Mouse (Mus musculus) heart, embryonic 15.5 days (tissue): Measurements from ENCODE around the gene En1. TPM values are rescaled to one million over a fixed set of nuclear protein-coding genes. Genes with fewer than 3 reads are reported as not detected.

Source experiments
- ATAC-seq: fragments of 200-750 bp; cut with Nextera tagmentation; replicated peaks from 2 replicates; pipeline ENCODE4 v1.8.0; 2017; ENCODE audit warnings: low read depth, moderate TSS enrichment; ENCODE audit not compliant: insufficient number of reproducible peaks, insufficient read depth, low FRiP score
- H3K27ac ChIP-seq: fragments of 300-500 bp; sonication (generic); 2 replicates; pipeline ENCODE4 v1.5.1; 2015; ENCODE audit warnings: mild to moderate bottlenecking, inconsistent platforms
- H3K27me3 ChIP-seq: fragments of 300-500 bp; sonication (generic); 2 replicates; pipeline ENCODE4 v1.6.1; 2015; ENCODE audit warnings: inconsistent platforms
- H3K36me3 ChIP-seq: fragments of 300-500 bp; sonication (generic); 2 replicates; pipeline ENCODE4 v1.6.1; 2015; ENCODE audit warnings: mild to moderate bottlenecking, inconsistent platforms
- H3K4me1 ChIP-seq: fragments of 300-500 bp; sonication (generic); replicated peaks from 2 replicates; pipeline ENCODE4 v1.6.1; 2015; ENCODE audit warnings: inconsistent platforms
- H3K4me2 ChIP-seq: fragments of 300-500 bp; sonication (generic); 2 replicates; pipeline ENCODE4 v1.6.1; 2015; ENCODE audit warnings: inconsistent platforms, mild to moderate bottlenecking, moderate library complexity
- H3K4me3 ChIP-seq: fragments of 300-500 bp; sonication (generic); 2 replicates; pipeline ENCODE4 v1.5.1; 2015; ENCODE audit warnings: mild to moderate bottlenecking, inconsistent platforms
- H3K9ac ChIP-seq: fragments of 300-500 bp; sonication (generic); 2 replicates; pipeline ENCODE4 v1.6.1; 2015; ENCODE audit warnings: mild to moderate bottlenecking, inconsistent platforms
- H3K9me3 ChIP-seq: fragments of 300-500 bp; sonication (generic); replicated peaks from 2 replicates; pipeline ENCODE4 v1.6.1; 2016; ENCODE audit warnings: inconsistent platforms
- WGBS: fragments of 180-500 bp; shearing (Covaris S2); methylation state at CpG from one replicate; pipeline ENCODE4 v1.1.7; 2015; ENCODE audit warnings: mixed read lengths; 5-methylcytosine and 5-hydroxymethylcytosine counted together
- polyA plus RNA-seq: library from polyadenylated mRNA; unstranded; fragments of >200 nt; fragmentation: Nextera tagmentation; extraction: Ambion mirVana; gene quantifications from 2 replicates; pipeline ENCODE4 v1.2.1, GENCODE M21; 2015

En1 gene
- polyA plus RNA-seq = not detected in 2 replicates

DNA sequence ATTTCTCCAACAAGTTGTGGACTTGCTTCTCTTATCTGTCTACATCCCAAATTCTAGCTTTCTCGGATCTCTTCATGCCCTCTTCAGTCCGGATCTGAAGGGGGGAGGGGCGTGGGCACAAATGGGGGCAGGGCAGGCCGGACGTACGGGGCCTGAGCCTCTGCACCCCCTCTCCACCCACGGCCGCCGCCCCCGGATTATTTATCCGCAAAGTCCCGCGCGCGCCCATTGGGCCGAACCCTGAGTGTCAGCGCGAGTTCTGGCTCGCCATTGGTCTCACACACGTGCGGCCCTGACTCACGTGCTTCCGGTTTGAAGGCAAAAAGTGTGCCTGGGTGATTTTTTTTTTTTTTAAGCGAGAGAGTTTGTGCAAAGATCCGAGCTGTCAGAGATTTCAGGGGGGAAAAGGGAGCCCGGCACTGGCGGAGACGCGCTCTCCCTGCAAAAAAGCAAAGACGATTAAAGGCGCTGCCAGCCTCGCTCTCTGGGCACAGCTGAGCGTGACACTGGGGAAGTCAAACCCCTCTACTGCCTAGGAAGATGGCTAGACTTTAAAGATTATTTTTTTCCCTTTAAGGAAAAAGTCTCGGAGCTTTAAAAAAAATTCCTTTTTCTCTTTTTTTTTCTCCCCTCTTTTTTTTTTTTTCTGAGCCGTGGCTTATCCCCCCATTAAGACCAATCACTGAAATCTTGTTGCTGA lies at the start of gene En1:
En1 (plus strand) TSS at position 388 of the 700 bp plus-strand sequence.
- no peak within 1 kb of the TSS for H3K27ac ChIP-seq
- under 1% methylated on average over 35 of the region's 35 CpGs for WGBS
- no peak for ATAC-seq
- H3K36me3 ChIP-seq = no peaks in the 10 kb centered on the region
- peaks cover 98% of the 10 kb centered on the region for H3K27me3 ChIP-seq
- H3K9ac ChIP-seq = peak within 1 kb of the TSS; percentile 63
- H3K4me2 ChIP-seq = peak within 1 kb of the TSS; percentile 95
- H3K4me1 ChIP-seq = peaks cover 28% of the 10 kb centered on the region
- peak within 1 kb of the TSS; percentile 57 for H3K4me3 ChIP-seq
- H3K9me3 ChIP-seq = no peaks in the 10 kb centered on the region

DNA sequence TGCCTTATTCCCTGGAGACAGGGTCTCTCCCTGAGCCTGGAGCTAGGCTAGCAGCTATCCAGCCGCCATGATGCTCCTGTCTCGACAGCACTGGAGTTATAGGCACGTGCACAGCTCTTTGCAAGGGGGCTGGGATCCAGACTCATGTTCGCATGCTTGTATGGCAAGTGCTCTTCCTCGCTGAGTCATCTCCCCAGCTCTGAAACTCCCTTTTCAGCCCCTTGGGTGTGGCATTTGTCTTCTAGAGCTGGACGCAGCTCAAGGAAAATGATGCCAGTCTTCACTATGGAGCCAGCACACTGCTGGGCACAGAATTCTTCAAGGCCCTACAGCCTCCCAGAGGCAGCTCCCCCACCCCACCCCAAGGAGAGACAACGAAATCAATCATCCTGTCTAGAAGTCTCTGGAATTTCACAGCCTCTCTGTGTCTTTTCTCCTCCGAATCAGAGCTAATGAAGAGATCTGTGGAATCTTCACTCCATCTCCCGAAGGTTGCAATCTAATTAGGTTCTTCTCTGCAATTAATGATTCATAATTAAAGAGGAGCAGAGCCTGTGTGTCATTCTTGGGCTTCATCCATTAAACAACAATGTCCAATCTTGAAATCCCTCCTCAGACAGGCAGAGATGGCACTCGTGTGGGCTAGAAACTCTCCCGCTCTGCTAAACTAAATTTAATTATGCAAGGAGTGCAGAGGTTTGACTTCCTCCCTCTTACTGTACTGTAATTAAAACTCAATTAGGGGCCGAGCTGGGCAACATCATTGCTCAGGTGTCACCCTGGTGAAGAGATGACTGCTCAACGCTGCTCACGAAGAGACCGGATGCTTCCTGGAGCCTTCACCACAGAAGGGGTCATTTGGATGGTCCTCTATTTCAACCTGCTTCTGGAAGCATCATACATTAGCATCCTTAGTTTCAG lies 45.0 kb upstream of the En1 start:
- H3K4me2 ChIP-seq = no peak overlapping the region
- no peaks in the 10 kb centered on the region for H3K4me1 ChIP-seq
- no peaks in the 10 kb centered on the region for H3K36me3 ChIP-seq
- 71% methylated on average over 15 of the region's 15 CpGs for WGBS
- no peaks in the 10 kb centered on the region for H3K9me3 ChIP-seq
- ATAC-seq = no peak
- H3K4me3 ChIP-seq = no peak overlapping the region
- H3K9ac ChIP-seq = no peak overlapping the region
- no peak overlapping the region for H3K27ac ChIP-seq
- H3K27me3 ChIP-seq = no peaks in the 10 kb centered on the region; the same call in 1 of the 2 replicates

DNA sequence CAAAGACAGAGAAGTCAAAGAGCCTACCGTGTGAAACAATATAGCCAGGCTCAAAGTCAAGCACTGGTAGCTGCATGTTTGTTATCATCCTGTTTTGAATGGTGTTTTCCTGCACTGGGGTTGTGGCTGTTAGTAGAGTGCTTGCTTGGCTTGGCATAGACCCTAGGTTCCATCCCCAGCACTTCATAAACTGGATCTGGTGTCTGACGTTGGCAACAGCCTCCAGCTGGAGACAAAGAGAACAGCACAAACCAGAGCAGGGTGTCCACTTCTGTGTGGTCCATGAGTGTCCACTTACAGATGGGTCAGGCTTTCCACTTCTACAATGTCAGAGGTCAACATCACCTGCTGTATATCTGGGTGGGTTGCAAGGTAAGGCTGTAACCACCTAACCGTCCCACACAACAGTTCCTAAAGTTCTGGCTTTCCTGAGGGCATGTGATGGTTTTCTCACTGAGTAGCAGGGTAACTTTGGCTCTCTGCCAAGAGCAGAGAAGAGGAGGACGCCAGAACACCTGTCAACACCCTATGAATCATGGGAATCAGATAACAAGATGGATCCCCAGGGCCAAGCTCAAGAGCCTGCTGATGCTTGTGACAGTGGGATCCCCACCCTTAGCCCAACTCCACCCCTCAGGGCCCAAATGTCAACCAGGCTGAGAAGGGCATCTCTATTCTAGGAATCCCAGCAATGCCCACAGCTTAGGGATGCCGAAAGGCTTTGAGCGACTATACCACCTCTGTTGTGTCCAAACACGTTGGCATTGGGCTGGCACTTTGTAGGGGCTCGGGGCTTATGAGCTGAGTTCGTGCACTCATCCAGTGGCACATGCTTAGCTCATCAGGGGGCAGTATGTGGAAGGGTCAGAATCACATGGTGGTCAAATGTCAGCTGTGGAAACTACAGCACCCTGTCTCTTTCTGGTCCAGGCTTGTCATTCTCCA lies 43.6 kb upstream of the En1 start:
- Histone ChIP-seq H3K27me3 (no peaks in the 10 kb centered on the region; the same call in 1 of the 2 replicates), H3K4me2 (no peak overlapping the region), H3K27ac (no peak overlapping the region), H3K9me3 (no peaks in the 10 kb centered on the region), H3K4me3 (no peak overlapping the region), H3K9ac (no peak overlapping the region), H3K36me3 (no peaks in the 10 kb centered on the region), H3K4me1 (no peaks in the 10 kb centered on the region)
- ATAC-seq = peak; percentile 39
- 49% methylated on average over 9 of the region's 9 CpGs for WGBS

DNA sequence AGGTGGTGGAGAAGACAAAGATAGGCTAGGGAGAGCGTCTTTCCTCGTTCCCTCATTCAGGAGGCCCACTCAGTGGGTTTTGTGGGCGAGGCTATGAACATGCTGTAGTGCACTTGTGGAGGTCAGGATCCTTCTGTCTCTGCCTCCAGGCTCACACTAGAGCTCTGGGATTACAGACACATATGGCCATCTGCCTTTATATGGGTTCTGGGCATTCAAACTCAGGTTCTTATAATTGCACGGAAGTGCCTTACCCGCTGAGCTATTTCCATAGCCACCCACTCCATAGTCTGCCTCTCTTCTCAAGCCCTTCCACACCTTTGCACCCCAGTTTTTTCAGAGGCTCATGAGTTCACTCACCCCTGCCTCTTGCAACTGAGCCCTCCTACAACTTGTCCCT lies 42.3 kb upstream of the En1 start:
- H3K4me1 ChIP-seq = no peaks in the 10 kb centered on the region
- no peaks in the 10 kb centered on the region; the same call in 1 of the 2 replicates for H3K27me3 ChIP-seq
- 80% methylated on average over 5 of the region's 5 CpGs for WGBS
- H3K4me2 ChIP-seq = no peak overlapping the region
- H3K9ac ChIP-seq = no peak overlapping the region
- no peak for ATAC-seq
- H3K4me3 ChIP-seq = no peak overlapping the region
- H3K36me3 ChIP-seq = no peaks in the 10 kb centered on the region
- no peak overlapping the region for H3K27ac ChIP-seq
- H3K9me3 ChIP-seq = no peaks in the 10 kb centered on the region

DNA sequence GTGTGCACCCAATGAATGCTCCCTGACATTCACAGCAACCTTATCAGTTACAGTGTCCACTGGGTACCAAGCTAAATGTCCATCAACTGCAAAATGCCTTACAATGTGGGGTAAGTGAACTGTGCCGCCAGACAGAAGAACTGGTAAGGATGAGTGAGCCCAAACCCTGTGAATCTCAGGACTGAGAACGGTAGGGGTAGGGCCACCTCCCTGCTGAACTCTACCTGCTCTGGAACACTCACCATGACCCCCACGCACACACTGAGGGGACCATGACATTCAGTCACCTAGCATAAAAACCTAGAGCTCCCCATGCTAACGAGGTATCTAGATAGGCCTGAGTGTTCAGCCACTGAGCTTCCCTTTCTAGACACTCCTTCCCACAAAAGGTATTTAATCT lies 20.9 kb upstream of the En1 start:
- Histone ChIP-seq H3K4me1 (no peaks in the 10 kb centered on the region), H3K4me2 (no peak overlapping the region), H3K27me3 (peaks cover 27% of the 10 kb centered on the region), H3K36me3 (no peaks in the 10 kb centered on the region), H3K4me3 (no peak overlapping the region), H3K9ac (no peak overlapping the region), H3K9me3 (no peaks in the 10 kb centered on the region), H3K27ac (no peak overlapping the region)
- 60% methylated on average over 4 of the region's 4 CpGs for WGBS
- ATAC-seq = no peak

DNA sequence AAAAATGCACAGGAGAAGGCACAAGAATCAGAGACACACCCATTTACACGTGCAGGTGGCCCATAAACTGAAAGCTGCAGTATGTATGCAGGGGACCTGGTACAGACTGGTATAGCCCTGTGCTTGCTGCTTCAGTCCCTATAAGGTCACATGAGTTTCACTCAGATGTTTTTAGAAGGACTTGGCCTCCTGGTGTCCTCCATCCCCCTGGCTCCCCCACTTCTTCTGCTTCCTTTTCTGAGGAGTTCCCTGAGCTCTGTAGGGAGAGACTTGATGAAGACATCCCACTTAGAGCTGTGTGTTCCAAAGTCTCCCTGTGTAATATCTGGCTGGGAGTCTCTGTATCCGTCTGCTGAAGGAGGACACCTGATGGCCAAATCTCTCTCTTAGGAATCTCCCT lies 16.7 kb upstream of the En1 start:
- H3K9ac ChIP-seq = no peak overlapping the region
- no peaks in the 10 kb centered on the region for H3K36me3 ChIP-seq
- H3K27me3 ChIP-seq = peaks cover 46% of the 10 kb centered on the region
- 25% methylated on average over 2 of the region's 2 CpGs for WGBS
- H3K27ac ChIP-seq = no peak overlapping the region
- no peaks in the 10 kb centered on the region for H3K4me1 ChIP-seq
- no peak overlapping the region for H3K4me3 ChIP-seq
- ATAC-seq = no peak
- no peaks in the 10 kb centered on the region for H3K9me3 ChIP-seq
- H3K4me2 ChIP-seq = no peak overlapping the region

DNA sequence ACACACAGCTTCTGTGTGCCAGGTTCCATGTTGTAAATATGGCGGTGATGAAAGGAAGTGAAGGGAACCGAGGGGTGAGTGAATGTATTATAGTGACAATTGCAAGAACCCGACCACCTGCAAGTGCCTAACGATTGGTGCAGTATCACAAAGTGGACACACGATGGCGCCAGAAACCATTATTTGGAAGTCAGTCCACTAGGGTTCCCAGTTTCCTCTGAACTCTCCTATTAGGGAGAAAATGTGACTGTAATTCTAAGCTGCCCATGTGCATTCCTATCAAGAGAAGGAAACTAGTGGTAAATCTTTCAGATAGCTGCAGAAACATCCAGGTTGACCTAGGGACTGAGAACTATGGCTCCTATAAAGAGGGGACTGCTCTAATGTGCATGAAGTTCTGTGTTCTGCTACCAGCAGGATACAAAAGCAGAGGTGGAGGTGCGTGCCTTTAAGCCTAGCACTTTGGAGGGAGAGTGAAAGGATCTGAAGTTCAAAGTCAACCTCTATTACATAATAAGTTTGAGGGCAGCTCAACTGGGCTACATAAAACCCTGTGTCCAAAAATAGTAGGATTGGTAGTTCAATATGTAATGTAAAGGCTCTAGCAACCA lies 15.6 kb upstream of the En1 start:
- Histone ChIP-seq H3K4me3 (no peak overlapping the region), H3K36me3 (no peaks in the 10 kb centered on the region), H3K27me3 (peaks cover 56% of the 10 kb centered on the region), H3K9me3 (no peaks in the 10 kb centered on the region), H3K27ac (no peak overlapping the region), H3K9ac (no peak overlapping the region), H3K4me2 (no peak overlapping the region), H3K4me1 (no peaks in the 10 kb centered on the region)
- 12% methylated on average over 7 of the region's 7 CpGs for WGBS
- no peak for ATAC-seq

DNA sequence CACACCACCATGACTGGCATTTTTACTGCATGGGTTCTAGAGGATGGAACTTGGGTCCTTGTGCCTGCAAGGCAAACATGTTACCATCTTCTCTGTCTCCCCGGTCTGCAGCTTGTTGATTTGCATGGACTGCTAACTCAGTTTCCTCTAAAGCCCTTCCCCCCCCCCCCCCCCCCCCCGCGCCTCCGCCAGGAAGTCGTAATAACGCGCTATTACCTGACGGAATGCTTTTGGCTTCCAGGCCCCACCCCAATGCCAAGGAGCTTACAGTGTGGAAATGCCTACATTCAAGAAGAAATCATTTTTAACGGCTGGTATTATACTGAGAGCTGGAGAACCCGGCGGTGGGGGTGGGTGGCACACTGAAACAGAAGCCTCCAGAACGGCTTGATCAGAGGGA lies 14.8 kb upstream of the En1 start:
- no peak overlapping the region for H3K4me3 ChIP-seq
- ATAC-seq = no peak
- H3K9me3 ChIP-seq = no peaks in the 10 kb centered on the region
- no peak overlapping the region for H3K9ac ChIP-seq
- no peaks in the 10 kb centered on the region for H3K4me1 ChIP-seq
- H3K36me3 ChIP-seq = no peaks in the 10 kb centered on the region
- 56% methylated on average over 11 of the region's 12 CpGs for WGBS
- H3K4me2 ChIP-seq = no peak overlapping the region
- H3K27ac ChIP-seq = no peak overlapping the region
- peaks cover 60% of the 10 kb centered on the region for H3K27me3 ChIP-seq

DNA sequence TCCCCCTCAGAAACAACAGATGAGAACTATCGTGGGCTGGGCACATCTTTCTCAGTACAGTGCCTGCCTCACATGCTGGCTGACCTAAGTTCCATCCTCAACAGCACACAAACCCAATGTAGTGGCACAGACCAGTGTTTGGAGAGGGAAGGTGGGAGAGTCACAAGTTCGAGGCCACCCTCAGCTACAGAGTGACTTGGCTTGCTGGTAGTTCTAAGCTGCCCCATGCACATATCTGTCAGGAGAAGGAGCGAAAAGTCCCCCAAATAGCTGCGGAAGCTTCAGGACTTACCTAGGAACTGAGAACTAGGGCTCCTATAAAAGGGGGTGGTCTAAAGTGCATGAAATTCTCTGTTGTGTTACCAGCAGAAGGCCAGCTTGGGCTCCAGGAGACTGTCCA lies 14.3 kb upstream of the En1 start:
- Histone ChIP-seq H3K27ac (no peak overlapping the region), H3K9ac (no peak overlapping the region), H3K9me3 (no peaks in the 10 kb centered on the region), H3K36me3 (no peaks in the 10 kb centered on the region), H3K4me2 (no peak overlapping the region), H3K4me3 (no peak overlapping the region), H3K4me1 (no peaks in the 10 kb centered on the region), H3K27me3 (peaks cover 61% of the 10 kb centered on the region)
- 67% methylated on average over 4 of the region's 4 CpGs for WGBS
- ATAC-seq = no peak

DNA sequence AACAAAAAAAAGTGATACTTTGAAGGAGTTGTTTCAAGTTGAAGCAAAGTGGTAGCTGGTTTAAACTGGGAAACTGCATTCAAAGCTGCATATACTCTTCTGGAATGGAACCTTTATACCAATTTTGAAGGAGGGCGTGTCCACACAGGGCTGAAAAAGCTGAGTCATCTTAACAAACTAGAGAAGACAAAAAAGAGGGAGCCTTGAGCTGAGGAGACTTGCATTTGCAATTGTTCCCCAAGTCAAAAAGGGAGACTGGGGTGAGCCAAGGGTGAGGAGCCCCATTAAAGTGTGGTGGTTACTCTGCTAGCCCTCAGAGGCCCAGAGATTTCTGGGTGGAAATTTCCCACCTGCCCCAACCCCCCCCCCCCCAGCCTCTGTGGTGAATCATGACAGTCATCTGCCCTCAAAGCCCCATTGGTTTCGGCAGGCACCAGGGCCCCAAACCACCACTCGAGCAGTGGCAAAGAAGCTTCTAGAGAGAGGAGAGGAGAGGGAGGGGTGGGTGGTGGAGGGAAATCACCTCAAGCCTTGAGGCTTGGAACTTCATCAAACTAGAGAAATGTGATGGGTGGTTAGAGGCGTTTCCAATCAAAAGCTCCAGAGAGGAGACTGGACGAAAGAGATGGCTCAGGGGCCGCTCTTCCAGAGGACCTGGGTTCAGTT lies 13.7 kb upstream of the En1 start:
- peaks cover 61% of the 10 kb centered on the region for H3K27me3 ChIP-seq
- ATAC-seq = no peak
- WGBS = 65% methylated on average over 6 of the region's 6 CpGs

More for the DNA sequence above, 13.7 kb upstream of the En1 start:
- Histone ChIP-seq H3K27ac (no peak overlapping the region), H3K9ac (no peak overlapping the region), H3K36me3 (no peaks in the 10 kb centered on the region), H3K4me2 (no peak overlapping the region), H3K4me3 (no peak overlapping the region), H3K9me3 (no peaks in the 10 kb centered on the region), H3K4me1 (no peaks in the 10 kb centered on the region)
